Mouse (Mus musculus): Measurements from ENCODE around the gene Cox4i2. TPM values are rescaled to one million over a fixed set of nuclear protein-coding genes. Genes with fewer than 3 reads are reported as not detected.

Cox4i2 gene
- polyA plus RNA-seq, 1 experiment from 2014 or later, result 104 TPM

DNA sequence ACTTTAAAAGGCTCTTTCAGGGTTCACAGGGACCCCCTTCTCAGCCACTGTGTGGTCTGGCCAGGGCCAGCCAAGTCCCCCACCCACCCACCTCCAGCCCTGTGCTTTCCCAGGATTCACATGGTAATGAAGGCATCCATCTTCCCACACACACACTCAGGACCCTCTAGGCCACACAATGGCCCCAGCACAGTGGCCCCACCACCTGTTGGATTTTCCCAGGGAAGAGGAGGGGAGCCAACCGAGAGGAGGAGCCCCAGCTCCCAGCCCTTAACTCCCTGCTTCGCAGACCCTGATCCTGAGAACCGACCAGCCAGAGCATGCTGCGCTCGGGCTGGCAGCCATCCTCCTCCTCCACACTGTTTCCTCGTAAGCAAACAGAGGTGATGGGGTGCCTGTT lies 35.9 kb upstream of the Cox4i2 start:
- H3K27ac ChIP-seq (ENCODE audit: low read length), result no peak overlapping the region
- no peaks in the 10 kb centered on the region for H3K9me3 ChIP-seq (ENCODE audit: control insufficient read depth, low read length)
- no peak overlapping the region for H3K4me3 ChIP-seq (ENCODE audit: low read length)
- ATAC-seq (ENCODE audit: low read depth), result no peak
- no peaks in the 10 kb centered on the region for H3K27me3 ChIP-seq (ENCODE audit: control insufficient read depth, insufficient read depth, low read depth, low read length)
- H3K36me3 ChIP-seq (ENCODE audit: control insufficient read depth, insufficient read depth, low read length), result no peaks in the 10 kb centered on the region
- WGBS, result 44% methylated on average over 6 of the region's 6 CpGs
- H3K9ac ChIP-seq (ENCODE audit: low read length), result peak overlapping the region; percentile 19; the same call in 1 of the 2 replicates
- no peaks in the 10 kb centered on the region; the same call in 1 of the 2 replicates for H3K4me1 ChIP-seq (replicated peaks; ENCODE audit: control insufficient read depth, insufficient read depth, low read length)
- no peak overlapping the region for H3K4me2 ChIP-seq (ENCODE audit: low read depth, low read length)

DNA sequence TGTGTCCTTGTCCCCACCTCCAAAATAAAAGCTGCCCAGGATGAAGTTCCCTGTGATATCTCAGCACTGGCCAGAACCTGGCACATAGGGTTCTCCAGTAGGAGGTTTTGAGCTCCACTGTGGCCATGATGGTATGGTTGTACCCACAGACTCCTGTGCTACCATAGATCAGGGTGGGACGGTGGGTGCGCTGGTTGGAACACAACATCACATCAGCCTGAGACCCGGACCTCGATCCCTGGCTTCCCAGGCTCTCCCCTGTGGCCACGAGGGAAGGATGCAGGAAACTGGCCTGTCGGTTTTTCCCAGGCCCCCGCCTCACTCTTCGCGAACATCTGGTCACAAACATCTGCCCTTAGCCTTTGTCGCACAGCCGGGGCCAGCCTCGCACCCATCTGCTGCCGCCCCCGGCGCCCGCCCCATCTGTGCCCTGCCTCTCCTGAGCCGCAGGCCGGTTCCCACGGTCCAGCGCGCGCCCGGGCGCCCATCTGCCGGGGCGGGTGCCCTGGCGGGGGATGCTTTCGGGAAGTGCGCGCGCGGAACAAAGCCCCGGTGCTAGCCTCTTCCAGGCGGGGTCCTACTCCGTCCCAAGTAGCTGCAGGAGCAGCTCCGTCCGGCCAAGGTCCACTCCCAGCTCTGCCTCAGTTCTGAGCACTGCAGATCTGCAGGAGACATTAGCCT lies 30.2 kb upstream of the Cox4i2 start:
- H3K27ac ChIP-seq (ENCODE audit: low read length), result peak overlapping the region; percentile 7; the same call in 1 of the 2 replicates

DNA sequence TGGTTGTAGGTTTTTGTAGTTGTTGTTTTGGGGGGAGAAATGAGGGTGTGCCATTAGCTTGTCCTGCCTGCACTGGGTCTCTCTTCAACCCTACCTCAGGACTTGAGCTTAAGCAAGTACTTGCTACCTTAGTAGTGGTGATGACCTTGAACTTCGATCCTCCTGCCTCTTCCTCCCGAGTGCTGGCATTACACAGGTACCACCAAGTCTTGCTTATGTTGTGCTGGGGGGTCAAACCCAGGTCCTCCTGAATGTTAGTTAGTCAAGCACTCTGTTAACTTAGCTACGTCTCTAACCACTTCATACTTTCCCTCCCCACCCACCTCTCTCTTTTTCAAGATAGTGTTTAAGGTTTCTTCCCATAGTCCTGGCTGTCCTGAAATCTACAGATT lies 29.6 kb upstream of the Cox4i2 start:
- Histone ChIP-seq H3K4me3 (ENCODE audit: low read length) (peak overlapping the region; percentile 40), H3K27me3 (ENCODE audit: control insufficient read depth, insufficient read depth, low read depth, low read length) (no peaks in the 10 kb centered on the region), H3K27ac (ENCODE audit: low read length) (0 out of 2 replicates have a peak overlapping the region, but pooled peaks have one; percentile 4), H3K9ac (ENCODE audit: low read length) (peak overlapping the region; percentile 71), H3K36me3 (ENCODE audit: control insufficient read depth, insufficient read depth, low read length) (no peaks in the 10 kb centered on the region), H3K4me1 (replicated peaks; ENCODE audit: control insufficient read depth, insufficient read depth, low read length) (peaks cover 43% of the 10 kb centered on the region), H3K9me3 (ENCODE audit: control insufficient read depth, low read length) (no peaks in the 10 kb centered on the region), H3K4me2 (ENCODE audit: low read depth, low read length) (peak overlapping the region; percentile 71)
- ATAC-seq (ENCODE audit: low read depth), result no peak
- WGBS, result 63% methylated on average over 3 of the region's 3 CpGs

More for the DNA sequence above, 30.2 kb upstream of the Cox4i2 start:
- 4% methylated on average over 36 of the region's 37 CpGs for WGBS
- peak; percentile 50 for ATAC-seq (ENCODE audit: low read depth)
- Histone ChIP-seq H3K4me1 (replicated peaks; ENCODE audit: control insufficient read depth, insufficient read depth, low read length) (peaks cover 37% of the 10 kb centered on the region), H3K27me3 (ENCODE audit: control insufficient read depth, insufficient read depth, low read depth, low read length) (no peaks in the 10 kb centered on the region), H3K4me2 (ENCODE audit: low read depth, low read length) (peak overlapping the region; percentile 71), H3K4me3 (ENCODE audit: low read length) (peak overlapping the region; percentile 40), H3K36me3 (ENCODE audit: control insufficient read depth, insufficient read depth, low read length) (no peaks in the 10 kb centered on the region), H3K9me3 (ENCODE audit: control insufficient read depth, low read length) (no peaks in the 10 kb centered on the region), H3K9ac (ENCODE audit: low read length) (peak overlapping the region; percentile 71)

DNA sequence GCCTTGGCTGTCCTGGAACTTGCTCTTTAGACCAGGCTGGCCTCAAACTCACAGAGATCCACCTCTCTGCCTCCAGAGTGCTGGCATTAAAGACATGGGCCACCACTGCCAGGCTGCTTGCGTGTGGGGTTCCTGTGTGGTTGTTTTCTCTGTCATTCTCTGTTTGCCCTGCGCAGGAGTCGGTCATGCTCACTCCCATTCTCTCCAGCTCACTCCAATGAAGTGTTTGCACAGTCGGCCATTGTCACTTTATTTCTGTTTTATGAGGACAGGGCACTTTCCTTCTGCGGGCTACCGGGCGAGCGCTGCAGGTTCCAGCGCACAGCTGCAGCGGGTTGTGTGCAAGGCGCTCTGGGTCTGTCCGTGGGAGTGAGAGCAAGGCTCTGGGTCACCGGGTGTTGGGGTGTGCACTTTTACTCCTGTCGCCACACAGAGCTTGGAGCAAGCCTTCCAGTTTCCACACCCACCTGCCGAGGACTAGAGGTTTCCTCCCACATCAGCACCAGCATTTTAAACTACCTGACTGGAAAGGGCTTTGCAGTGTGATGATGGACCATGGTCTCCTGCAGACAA lies 28.7 kb upstream of the Cox4i2 start:
- H3K4me2 ChIP-seq (ENCODE audit: low read depth, low read length), result peak overlapping the region; percentile 28; the same call in 1 of the 2 replicates
- peaks cover 52% of the 10 kb centered on the region for H3K4me1 ChIP-seq (replicated peaks; ENCODE audit: control insufficient read depth, insufficient read depth, low read length)
- H3K36me3 ChIP-seq (ENCODE audit: control insufficient read depth, insufficient read depth, low read length), result no peaks in the 10 kb centered on the region
- H3K27ac ChIP-seq (ENCODE audit: low read length), result 0 out of 2 replicates have a peak overlapping the region, but pooled peaks have one; percentile 7
- no peak for ATAC-seq (ENCODE audit: low read depth)
- H3K27me3 ChIP-seq (ENCODE audit: control insufficient read depth, insufficient read depth, low read depth, low read length), result no peaks in the 10 kb centered on the region
- H3K4me3 ChIP-seq (ENCODE audit: low read length), result no peak overlapping the region
- WGBS, result 52% methylated on average over 15 of the region's 15 CpGs
- H3K9ac ChIP-seq (ENCODE audit: low read length), result no peak overlapping the region
- H3K9me3 ChIP-seq (ENCODE audit: control insufficient read depth, low read length), result no peaks in the 10 kb centered on the region

DNA sequence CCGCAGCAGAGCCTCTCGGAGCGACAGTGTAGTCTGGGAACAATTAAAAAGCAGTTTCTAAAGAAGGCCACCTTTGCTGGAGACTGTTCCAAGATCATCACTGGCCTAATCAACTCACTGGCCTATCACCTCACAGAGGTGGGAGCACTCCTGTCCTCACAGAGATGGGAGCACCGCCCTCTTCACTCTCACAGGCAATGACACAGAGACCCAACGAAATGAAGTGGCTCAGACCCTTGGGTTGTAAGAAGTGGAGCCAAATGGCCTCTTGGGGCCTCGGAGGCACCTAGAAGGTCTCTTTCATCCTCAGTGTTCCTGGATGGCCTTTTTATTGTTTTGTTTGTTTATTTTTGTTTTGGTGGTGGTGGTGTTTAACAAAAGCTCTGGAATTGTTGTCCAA lies 27.8 kb upstream of the Cox4i2 start:
- Histone ChIP-seq H3K9me3 (ENCODE audit: control insufficient read depth, low read length) (no peaks in the 10 kb centered on the region), H3K9ac (ENCODE audit: low read length) (no peak overlapping the region), H3K4me2 (ENCODE audit: low read depth, low read length) (no peak overlapping the region), H3K27me3 (ENCODE audit: control insufficient read depth, insufficient read depth, low read depth, low read length) (no peaks in the 10 kb centered on the region), H3K36me3 (ENCODE audit: control insufficient read depth, insufficient read depth, low read length) (no peaks in the 10 kb centered on the region), H3K4me1 (replicated peaks; ENCODE audit: control insufficient read depth, insufficient read depth, low read length) (peaks cover 54% of the 10 kb centered on the region), H3K4me3 (ENCODE audit: low read length) (no peak overlapping the region), H3K27ac (ENCODE audit: low read length) (no peak overlapping the region)
- WGBS, result 81% methylated on average over 6 of the region's 6 CpGs
- no peak for ATAC-seq (ENCODE audit: low read depth)

DNA sequence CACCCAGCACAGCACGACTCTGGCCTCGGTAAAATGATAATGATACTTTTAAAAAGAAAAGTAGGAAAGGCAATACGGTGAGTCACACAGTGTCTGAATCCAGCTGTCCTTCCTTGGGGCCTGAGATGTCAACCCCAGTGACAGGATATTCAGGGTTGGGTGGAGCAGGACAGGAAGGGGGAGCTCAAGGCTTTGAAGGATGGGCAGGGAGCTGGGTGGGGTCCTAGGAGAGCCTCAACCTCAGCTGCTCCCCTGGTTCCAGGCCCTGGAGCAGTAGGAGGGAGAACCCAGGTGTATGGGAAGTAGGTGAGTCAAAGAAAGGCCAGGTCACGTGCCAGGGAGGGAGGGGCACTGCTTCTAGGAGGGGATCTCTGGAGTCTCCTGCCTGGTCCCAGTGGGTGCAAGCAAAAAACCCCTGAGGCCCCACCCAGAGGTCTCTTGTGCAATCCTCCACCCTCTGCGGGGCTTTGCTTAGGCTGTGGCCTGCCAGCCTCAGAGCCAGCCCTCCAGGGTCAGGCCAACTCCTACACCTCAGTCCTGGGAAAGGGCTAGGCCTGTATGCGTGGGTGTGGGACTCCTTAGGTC lies 27.1 kb upstream of the Cox4i2 start:
- no peaks in the 10 kb centered on the region for H3K27me3 ChIP-seq (ENCODE audit: control insufficient read depth, insufficient read depth, low read depth, low read length)
- no peak for ATAC-seq (ENCODE audit: low read depth)
- 38% methylated on average over 6 of the region's 6 CpGs for WGBS
- no peaks in the 10 kb centered on the region for H3K9me3 ChIP-seq (ENCODE audit: control insufficient read depth, low read length)
- H3K27ac ChIP-seq (ENCODE audit: low read length), result peak overlapping the region; percentile 89
- no peak overlapping the region for H3K4me3 ChIP-seq (ENCODE audit: low read length)
- H3K36me3 ChIP-seq (ENCODE audit: control insufficient read depth, insufficient read depth, low read length), result no peaks in the 10 kb centered on the region
- H3K4me2 ChIP-seq (ENCODE audit: low read depth, low read length), result no peak overlapping the region
- H3K4me1 ChIP-seq (replicated peaks; ENCODE audit: control insufficient read depth, insufficient read depth, low read length), result peaks cover 54% of the 10 kb centered on the region
- H3K9ac ChIP-seq (ENCODE audit: low read length), result 0 out of 2 replicates have a peak overlapping the region, but pooled peaks have one; percentile 17

DNA sequence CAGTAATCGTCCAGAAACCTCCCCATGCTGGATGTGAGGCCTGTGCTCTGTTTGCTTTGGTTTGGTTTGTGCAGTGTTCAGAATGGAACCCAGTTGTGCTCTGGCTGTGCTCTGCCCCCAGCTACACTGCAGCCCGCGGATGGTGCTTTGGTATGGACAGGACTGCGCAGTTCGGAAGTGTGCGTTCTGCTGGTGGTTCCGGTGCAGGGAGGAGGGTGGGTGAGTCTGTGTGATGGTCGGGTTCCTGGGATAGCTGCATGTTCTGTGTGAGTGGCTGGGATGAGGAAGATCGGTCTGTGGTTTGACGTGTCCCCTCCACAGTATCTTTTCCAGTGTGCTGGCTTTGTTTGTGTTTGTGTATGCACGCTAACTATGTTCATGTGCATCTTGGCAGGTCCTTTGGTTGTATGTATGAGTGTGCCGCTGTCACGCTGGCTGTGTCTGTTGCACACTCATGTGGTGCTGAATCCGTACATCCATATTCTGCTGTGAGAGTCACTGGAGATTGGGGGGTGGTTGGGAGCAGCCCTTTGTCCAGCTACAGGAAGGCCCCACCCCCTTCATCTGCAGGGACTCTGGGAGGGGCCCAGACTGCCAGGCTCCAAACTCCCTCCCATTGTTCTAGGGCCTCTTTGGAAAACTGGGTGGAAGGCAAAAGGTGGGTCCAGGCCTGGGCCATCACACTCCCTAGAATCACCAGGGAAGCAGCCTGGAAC lies 26.0 kb upstream of the Cox4i2 start:
- peak overlapping the region; percentile 16; the same call in 1 of the 2 replicates for H3K9ac ChIP-seq (ENCODE audit: low read length)
- H3K4me1 ChIP-seq (replicated peaks; ENCODE audit: control insufficient read depth, insufficient read depth, low read length), result peaks cover 60% of the 10 kb centered on the region
- H3K9me3 ChIP-seq (ENCODE audit: control insufficient read depth, low read length), result no peaks in the 10 kb centered on the region
- peak; percentile 26 for ATAC-seq (ENCODE audit: low read depth)
- 66% methylated on average over 14 of the region's 14 CpGs for WGBS
- H3K27me3 ChIP-seq (ENCODE audit: control insufficient read depth, insufficient read depth, low read depth, low read length), result no peaks in the 10 kb centered on the region
- peak overlapping the region; percentile 89 for H3K27ac ChIP-seq (ENCODE audit: low read length)
- no peaks in the 10 kb centered on the region for H3K36me3 ChIP-seq (ENCODE audit: control insufficient read depth, insufficient read depth, low read length)
- H3K4me2 ChIP-seq (ENCODE audit: low read depth, low read length), result no peak overlapping the region
- no peak overlapping the region for H3K4me3 ChIP-seq (ENCODE audit: low read length)

DNA sequence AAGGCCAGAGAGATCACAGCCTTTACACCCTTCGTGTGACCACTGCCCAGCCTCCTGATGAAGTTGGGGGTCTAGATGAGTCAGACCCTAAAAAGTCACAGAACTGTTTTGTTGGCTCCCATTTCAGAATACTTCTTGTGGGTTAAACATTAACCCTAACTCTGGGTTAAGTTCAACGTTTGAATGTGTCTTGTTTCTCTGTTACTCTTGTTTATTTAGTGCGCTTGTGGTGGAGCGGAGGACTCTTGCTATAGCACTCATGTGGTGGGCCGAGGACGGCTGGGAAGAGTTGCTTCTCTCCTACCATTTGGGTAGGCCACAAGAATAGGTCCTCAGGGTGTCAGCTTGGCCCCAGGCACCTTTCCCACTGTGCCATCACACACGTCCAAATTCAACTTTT lies 25.4 kb upstream of the Cox4i2 start:
- Histone ChIP-seq H3K9ac (ENCODE audit: low read length) (no peak overlapping the region), H3K36me3 (ENCODE audit: control insufficient read depth, insufficient read depth, low read length) (no peaks in the 10 kb centered on the region), H3K27ac (ENCODE audit: low read length) (peak overlapping the region; percentile 89), H3K9me3 (ENCODE audit: control insufficient read depth, low read length) (no peaks in the 10 kb centered on the region), H3K4me1 (replicated peaks; ENCODE audit: control insufficient read depth, insufficient read depth, low read length) (peaks cover 61% of the 10 kb centered on the region), H3K4me2 (ENCODE audit: low read depth, low read length) (no peak overlapping the region), H3K4me3 (ENCODE audit: low read length) (no peak overlapping the region), H3K27me3 (ENCODE audit: control insufficient read depth, insufficient read depth, low read depth, low read length) (no peaks in the 10 kb centered on the region)
- 52% methylated on average over 7 of the region's 7 CpGs for WGBS
- ATAC-seq (ENCODE audit: low read depth), result no peak

Data from lung, embryonic 16.5 days (tissue).